Mouse (Mus musculus): ENCODE results near the gene Mpp4.
A peak's percentile ranks its signal among the peaks of the same experiment; 100 is the strongest.

The Mpp4 gene

DNA sequence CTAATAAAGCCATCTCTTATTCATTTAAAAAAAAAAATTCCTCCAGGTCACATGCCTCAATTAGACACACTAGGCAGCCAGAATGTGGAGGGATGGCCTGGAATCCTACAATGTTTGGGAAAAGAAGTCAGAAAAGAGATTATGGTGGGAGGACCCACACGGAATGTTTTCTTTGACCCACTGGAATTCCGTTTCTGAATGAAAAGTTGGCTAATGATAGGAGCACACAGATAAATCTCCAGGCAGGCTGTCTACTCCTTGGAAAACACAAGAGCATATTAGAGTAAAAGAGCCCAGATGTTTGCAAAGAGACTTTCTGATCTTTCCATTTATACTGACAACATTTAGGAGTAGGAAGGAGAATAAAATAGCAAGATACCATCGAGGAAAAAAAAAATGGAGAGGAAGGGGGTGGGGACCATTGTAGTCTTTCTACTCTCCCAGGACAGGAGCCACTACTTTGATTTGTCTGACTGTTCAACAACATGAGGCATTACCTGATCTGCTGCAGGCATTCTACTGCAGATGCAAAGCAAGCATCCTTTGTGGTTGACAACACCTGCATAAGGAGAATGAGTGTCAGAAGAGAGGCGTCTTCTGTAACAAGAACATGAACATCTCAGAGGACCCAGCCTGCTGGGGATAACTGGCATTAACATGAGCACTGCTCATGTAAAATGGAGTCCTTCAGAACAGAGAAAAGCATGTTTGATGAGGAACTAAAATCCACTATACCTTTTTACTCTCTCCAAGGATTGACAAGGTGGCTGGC is 4.7 kb upstream of the Mpp4 start:
- no peak for DNase-seq

DNA sequence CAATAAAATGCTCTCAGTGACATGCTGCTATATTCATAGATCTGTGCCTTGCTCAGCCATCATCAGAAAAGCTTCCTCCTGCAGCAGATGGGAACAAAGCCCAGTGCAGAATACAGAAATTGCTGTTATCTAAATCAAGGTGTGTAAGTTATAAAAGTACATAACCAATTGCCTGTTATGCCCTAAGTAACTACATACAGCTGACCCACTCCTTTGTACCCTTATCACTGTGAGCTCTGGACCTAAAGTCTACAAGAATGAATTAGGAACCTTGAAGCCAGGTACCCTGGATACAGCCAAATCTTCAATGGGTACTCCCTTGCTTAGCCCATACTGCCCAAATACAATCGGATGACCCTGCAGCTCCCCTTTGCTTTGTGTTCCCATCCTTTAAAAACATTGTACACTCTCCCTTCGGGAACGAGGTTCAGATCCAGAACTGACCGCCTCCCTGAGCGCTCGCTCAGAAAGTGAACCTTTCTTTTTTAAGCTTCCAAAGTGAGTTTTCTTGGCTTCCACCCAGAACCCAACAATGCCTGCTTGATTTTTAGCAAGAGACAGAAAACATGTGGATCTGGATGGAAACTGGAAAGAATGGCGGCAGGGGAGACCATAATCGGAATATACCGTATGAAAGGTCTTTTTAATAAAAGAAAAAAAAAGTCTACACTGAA is 3.2 kb upstream of the Mpp4 start:
- DNase-seq = peak; percentile 65

DNA sequence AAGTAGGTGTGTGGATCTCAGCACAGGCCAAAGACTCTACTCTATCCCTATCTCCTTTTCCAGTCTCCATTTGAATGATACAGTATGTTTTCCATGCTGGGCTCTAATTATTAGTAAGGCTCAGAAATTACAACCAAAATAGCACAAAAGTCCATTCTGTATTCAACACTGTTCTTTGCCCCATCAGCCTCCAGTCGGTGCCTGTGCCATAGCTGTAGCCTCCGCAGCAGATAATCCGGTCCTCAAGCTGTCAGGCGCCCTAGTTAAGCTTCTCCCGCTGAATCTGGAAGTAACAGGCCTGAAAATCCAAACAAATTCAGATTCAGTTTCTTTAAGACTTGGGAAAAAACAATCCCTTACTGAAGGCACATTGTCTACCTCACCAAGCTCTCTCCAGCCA is 729 bp upstream of the Mpp4 start:
- no peak for DNase-seq

DNA sequence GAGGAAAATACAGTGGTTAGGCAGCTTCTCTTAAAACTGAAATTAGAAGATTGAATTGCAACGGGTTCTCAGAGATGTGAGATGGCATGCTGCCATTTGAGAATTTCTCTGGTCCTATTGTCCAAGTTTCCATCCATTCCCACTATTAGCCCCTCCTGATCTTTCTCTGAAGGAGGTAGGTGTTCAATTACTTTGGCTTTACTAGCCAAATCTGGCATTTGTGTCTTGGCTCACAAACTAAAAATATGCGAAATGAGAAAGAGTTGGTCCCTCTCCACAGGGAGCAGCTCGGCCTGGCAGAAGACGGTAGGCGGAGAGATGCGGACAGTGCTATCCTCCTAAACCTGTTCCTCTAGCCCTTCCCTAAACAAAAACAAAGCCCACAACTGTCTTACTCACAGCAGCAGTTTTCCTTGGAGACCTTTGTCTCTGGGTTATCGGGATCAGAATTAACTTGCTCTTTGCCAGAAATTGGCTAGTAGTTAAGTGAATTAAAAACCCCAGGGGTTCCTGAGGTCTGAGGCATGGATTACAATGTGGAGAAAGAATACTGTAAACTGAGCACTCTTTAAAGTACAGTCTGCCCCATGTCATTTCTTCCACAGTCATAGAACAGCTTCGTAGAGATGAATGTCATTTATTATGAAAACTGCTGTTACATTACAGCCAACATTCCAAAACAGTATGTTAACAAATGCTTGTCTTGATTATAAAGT is 722 bp downstream of the Mpp4 start:
- DNase-seq = no peak

DNA sequence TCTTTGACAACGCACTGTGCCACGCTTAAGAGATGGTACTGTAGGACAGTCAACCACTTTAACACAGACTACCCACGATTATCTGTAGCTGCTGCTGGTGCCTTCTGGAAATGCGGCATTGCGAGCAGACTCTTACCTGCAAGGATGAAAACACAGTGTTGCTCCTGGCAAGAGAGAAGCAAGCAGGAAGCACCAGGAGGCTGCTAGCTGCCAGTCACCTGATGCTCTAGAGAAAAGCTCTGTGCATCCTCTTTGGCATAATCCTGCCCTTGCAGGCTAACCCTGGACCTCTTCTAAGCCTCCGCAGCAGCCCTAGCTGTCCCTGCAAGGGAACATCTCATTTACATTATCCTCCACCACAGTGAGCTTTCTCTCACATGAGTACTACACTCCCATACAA is 1.8 kb downstream of the Mpp4 start:
- no peak for DNase-seq

DNA sequence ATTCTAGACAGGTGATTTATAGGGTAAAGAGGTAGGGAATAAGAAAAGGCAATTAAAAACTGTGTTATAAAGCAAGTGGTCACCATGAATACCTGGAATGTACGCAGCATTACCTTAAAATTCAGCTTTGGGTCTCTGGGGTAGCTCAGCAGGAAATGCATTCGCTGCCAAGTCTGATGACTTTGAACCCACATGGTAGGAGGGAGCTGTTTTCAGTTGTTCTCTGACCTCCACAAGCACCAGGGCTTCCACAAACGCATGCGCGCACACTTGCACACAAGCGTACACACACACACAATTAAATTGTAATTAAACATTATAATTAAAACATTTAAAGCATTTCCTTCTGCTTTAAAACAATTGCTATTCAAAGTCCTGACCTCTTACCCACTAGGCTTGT is 2.3 kb downstream of the Mpp4 start:
- peak; percentile 83 for DNase-seq

DNA sequence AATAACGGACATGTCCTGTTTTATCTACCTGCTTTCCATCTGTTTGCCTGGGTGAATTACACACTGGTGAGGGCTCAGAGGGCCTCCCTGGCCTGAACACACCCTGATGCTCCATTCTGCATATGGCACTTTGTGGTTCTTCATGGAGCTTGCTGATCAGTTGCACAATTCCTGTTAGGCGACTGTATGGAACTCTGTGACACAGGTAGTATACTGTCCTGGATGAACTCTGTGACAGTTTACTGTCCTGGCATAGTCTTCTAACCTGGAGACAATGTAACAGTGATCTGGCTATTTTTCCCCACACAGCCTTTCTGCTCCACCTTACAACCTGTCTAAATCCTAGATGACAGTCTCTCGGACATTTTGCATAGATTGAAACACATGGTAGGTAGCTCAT is 4.1 kb downstream of the Mpp4 start:
- DNase-seq = no peak

DNA sequence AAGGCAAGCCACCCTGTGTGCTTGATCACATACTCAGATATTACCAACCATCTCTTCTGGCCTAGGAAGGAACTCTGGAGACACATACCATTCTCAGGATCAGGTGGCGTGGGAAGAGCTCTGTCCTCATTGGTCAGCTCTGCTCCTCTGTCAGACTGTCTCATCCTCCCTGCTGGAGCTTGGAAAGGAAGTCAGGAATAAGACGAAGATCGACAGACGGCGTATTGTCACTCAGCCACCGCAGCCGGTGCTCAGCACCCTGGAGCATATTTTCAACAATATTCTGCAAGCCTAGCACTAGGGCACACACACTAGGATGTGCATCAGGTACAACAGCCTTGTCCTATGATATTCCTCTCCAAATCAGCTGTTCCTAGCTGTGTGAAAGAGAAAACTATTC is 4.7 kb downstream of the Mpp4 start:
- DNase-seq = no peak

DNA sequence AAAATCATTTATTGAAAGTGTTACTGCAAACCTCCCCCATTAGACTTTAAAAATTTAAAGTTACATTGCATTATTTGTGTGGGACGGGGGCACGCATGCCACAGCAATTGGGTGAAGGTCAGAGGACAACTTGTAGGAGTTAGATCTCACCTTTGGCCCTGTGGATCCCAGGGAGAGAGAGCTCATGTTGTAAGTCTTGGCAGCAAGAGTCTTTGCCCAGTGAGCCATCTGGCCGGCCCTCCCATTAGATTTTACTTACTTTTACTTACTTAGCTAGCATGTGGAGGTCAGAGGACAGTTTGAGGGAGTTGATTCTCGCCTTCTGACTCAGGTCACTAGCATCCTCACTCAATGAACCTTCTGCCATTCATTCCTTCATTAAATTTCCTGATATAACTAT is 5.3 kb downstream of the Mpp4 start:
- DNase-seq = peak; percentile 93

DNA sequence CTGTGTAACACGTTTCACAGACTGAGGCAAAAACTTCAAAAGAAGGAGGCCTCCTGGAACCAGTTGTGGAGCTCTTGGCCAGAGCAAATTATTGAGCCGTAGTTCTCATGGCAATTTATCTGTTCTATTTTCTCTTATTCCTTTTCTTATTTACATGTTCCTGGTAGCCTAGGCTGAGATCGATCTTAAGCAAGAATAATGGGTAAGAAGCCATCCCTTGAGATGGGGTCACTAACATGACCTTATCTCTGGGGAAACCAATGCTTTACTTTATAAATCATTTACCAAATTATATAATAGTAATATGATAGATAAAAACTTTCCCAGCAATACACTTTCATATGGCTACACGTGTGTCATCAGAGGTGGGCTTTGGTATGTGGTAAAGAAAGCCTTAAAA is 10.8 kb downstream of the Mpp4 start:
- peak; percentile 71 for DNase-seq

DNA sequence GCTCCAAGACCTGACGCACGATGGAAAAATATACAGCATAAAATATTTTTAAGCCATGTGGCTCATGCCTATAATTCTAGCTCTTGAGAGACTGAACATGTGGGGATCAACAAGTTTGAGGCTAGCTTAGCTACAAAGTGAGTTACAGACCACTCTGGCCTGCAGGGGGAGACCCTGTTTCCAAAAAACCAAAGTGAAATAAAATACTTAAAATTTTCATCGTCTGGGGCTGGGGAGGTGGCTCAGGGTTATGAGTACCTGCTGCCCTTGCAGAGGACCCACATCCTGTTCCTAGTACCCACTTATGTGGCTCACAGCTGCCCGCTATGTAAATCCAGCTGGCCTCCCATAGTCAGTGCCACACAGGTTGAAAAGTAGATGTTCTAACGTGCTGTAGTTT is 12.6 kb downstream of the Mpp4 start:
- no peak for DNase-seq

DNA sequence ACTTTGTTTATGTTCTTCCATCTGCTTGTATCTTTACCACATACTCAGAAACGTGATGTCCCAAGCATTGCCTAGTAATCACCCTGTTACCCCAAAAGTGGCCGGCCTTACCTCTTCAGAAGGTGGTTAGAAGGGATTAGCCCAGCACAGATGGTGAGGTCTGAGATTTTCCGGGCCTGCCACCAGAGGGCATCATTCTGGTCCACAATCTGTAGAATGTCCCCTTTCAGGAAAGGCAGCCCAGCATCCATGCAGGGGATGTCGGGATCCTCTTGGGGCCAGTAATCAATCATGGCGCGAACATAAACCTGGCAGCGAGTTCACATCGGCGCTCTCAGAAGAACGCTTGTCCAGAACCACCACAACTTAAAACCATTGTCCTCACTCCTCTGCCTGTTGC is 18.6 kb downstream of the Mpp4 start:
- peak; percentile 70 for DNase-seq

DNA sequence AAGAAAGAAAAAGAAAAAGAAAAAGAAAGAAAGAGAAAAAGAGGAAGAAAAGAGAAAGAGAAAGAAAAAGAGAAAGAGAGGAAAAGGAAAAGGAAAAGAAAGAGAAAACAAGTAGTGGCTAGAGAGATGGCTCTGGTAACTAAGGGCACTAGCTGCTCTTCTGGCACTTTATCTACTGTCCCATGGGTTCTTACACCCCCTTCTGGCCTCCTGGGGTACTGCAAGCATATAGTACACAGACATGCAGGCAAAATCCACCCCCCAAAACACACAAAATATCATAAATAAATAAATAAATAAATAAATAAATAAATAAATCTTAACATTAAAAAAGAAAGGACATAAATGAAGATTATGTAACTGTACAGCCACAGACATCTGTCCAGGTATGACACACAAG is 20.4 kb downstream of the Mpp4 start:
- DNase-seq = peak; percentile 84

DNA sequence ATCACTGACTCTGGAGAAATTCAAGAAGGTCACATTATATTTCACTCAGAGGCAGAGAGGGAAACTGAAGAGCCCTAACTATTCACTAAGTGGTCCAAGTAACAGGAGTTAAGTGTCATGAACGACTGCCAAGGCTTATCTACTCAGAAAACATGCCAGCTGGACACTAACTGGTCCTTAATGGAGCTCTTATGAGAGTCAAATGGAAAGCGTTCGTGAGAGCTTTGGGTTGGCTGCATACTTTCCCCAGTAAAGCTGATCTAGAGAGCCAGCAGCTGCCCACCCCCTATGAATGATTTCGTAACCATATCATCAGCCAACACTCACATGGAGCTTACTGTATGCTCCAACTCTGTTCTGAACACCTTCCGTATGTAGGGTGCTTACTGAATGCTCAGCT is 28.8 kb downstream of the Mpp4 start:
- DNase-seq = no peak

DNA sequence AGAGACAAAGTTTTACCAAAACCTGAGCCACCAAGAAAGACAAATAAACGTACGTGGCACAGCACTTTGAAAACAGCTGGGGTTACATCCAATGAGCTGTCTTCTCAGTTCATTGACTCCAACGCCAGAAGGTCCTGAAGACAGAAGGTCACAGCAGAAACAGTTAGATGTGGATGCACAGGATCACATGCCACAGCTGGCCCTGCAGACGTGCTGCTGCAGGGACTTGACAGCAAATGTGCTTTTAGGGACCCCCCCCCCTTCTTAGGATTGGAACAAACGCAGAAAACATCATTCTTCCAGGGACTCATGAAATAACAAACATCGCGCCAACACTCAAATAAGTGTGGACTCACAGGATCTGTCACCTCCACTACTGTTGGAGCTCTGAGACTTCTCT is 34.3 kb downstream of the Mpp4 start:
- DNase-seq = no peak

DNA sequence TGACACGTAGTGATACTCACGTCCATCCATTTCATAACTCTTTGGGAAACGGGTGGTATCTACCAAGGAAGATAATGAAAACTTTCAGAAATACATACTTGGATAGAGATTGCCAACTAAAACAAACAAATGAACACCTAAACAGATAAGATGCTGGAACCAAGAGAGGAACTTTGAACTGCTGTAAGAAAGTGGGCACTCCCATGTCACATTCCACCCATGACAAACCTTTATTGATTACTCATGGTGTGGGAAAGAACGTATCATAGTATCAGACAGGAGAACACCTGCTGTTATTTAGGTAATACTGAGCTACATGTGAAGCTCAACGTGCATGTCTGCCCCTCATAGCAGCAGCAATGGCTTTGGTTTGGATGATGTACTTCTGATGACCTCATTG is 37.6 kb downstream of the Mpp4 start:
- no peak for DNase-seq

DNA sequence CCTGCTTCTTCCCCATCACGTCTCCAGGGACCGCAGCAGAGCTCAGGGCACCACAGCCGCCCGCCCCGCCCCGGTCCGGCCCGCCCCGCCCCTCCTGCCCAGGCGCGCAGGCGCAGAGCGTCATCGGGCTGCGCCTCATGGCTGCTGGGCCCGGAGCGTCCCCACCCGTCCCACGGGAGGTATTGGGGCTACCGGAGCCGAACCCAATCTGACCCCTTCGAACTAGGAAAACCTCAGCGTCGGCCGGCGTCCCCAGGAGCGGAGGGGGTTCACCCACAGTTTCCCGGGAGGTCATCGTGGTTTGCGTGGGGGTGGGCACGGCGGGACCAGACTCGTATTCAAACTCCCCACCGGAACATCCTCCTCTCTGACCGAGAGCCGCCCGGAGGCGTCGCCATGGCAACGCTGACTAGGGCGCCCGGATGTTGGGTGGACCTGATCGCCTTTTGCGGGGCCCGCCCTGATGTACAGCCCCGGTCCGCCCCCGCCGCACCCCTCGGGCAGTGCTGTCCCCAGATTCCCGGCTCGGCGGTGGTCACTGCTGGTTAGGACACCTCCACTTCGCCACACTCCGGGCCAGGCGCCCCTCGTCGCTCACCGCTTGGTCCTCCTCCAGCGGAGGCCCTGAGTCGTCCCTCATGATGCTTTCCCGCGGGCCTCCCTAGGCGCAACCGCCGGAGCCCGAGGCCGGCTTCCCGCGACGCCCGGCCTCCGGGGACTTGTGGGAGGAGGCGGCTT is 43.3 kb downstream of the Mpp4 start, which contains the start of gene Tmem237:
Gene Tmem237, minus strand, starts transcription at position 689 of the 738 bp plus-strand sequence.
- DNase-seq = peak; percentile 89

DNA sequence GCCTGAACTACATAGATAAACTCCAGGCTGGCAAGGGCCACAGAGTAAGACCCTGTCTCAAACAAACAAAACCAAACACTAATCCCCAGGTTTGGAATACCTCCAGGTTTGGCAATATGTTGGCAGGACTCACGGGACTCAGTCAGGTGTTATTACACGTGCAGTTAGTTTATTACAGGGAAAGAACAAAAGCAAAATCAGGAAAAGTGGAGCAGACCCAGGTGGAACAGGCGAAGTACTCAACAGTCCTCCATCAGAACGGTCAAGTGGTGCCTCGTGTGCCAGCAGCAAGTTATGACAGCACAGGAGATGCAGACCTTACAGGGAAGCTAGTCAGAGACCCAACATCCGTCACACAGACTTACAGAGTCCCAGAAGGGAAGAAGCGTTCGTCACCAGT is 52.7 kb downstream of the Mpp4 start:
- DNase-seq = peak; percentile 75

DNA sequence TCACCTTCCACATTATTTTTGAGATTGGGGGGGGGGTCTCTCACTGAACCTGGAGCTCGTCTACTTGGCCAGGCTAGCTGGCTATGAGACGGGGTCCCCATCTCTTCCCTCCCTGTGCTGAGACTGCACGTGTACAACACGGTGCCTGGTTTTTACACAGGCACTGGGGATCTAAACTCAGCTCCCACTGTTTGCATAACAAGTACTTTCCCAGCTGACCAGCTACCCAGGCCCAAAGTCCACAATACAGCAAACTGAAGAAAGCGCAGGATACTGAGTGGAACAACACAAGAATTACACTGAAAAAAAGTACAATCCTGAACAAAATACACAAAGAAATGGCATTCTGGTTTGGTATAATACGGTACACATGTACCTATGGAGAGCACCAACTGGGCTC is 61.1 kb downstream of the Mpp4 start:
- peak; percentile 78 for DNase-seq

DNA sequence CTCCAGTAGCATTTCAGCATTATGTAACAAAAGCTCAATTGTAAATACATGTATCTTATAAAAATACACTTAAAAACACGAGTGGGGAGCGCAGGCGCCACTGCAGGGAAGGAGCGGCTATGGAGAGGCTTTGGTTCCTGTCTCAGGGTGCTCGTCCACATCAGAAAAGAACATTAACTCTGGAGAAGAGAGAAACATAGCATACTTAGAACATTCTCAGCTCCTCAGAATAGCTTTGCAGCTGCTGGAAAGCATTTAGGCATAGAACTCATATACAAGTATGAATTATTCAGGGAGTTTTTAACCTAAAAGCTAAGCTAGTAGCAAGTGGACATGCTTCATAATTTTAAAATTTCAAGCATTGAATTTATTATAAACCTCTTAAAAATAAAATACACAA is 62.2 kb downstream of the Mpp4 start:
- no peak for DNase-seq

DNA sequence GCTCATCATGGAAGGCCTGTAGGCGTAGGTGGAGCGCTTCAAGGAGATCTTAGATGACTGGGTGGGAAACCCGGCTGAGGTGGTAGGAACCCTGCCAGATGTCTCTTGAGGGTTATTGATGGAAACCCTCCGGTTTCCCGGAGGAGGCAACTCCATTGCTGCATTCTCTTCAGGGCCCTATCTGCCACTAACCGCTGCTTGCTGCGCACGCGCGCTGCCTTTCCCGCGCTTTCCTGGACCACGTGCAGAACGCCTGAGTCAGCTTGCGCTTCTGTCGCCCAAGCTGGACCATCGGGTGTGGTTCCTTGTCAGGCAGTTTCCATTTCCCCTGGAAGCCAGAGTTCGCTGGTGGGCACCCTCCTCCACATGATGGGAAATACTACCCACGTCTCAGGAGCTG is 68.5 kb downstream of the Mpp4 start, which contains the start of gene C2cd6:
Gene C2cd6, minus strand, starts transcription at position 196 of the 400 bp plus-strand sequence.
- no peak for DNase-seq
